Mouse (Mus musculus) kidney, adult 18-20 months (tissue): Measurements from ENCODE around the gene Msx1.

Experiments used
- DNase-seq: peaks from one replicate; pipeline ENCODE4 v3.0.0; 2021

Gene Msx1

DNA sequence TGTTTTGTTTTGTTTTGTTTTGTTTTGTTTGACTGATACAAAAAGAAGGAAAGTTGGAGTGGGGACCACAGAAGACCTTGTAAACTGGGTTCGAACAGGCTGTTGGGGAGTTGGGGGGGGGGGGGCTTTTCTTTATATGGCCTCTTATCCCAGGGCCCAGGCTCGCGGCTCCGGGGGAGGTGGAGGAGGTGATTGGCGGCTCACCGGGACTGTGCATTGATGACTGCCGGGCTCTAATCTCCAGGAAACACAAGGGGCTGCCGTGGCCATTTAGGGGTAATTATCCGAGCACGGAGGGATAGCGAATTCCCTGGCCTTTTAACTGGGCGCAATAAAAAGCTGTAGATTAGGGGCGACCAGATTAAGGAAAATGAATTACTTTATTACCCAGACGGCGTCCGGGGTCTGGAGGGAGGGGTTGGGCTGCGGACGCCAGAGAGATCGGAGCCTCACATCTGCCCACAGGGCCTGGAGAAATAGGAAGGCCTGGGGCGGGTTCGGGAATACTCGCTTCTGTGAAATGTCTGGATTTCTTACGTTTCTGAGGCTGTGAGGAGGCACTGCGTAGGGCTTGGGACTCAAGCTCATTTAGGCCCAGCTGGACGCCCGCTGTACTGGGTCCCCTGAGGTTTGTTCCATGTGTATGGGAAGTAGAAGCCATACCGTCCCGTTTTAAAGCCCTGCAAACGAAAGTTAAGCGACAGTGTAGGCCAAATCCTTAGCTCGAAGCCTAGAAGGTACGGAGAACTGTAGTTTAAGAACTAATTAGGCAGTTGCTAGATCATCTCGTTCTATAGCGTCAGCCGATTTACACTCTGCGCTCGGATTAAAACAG is 1.4 kb upstream of the Msx1 start:
- DNase-seq, result no peak

DNA sequence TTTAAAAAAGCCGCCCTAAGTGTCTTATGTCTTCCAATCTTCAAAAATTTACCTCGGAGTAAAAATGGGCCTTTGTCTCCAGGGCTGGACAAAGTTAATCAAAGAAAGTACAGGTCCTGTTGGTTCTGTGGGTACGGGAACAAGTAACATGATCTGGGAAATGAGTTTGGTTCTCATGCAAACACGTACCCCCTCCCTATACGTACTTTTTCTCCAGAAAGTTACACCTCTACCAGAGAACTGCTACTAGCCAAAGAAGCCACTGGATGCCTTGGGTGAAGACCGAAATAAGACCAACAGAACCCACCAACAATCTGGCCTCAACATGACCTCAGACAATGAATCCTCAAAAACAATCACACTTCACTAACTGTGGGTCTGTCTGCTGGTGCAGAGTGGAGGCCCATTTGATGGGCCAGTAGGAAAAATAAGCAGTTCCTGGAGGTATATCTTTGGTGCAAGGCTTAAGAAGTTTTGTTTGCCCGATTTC is 773 bp upstream of the Msx1 start:
- DNase-seq, result no peak

DNA sequence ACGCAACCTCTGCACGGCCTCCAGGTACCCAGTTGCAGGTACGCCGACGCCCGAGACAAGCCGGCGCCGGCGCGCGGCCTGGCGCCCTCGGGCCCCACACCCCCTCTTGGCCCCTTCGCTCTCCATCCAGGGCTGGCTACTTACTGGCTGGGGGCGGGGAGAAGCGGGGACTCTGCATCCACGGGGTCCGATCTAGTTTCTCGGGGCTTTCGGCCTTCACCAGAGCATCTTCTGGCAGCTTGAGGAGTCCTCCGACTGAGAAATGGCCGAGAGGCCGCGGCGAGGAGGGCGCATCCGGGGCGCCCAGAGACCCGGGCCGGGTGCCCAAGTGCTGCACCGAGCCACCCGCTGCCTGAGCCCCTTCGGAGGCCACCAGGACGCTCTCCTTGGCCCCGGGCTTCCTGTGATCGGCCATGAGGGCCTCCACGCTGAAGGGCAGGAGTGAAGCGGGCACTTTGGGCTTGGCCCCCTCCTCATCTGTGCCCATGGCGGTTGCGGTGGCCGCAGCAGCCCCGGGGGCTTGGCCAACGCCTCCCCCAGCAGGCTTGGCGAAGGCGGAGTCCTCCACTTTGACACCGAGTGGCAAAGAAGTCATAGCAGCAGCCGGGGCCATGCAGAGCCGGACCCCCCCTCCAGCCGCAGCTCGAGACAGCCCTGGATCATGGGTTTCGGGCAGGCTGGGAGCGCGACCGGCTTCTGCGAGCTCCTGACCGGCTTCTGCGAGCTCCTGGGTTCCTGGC is 492 bp downstream of the Msx1 start:
- no peak for DNase-seq

DNA sequence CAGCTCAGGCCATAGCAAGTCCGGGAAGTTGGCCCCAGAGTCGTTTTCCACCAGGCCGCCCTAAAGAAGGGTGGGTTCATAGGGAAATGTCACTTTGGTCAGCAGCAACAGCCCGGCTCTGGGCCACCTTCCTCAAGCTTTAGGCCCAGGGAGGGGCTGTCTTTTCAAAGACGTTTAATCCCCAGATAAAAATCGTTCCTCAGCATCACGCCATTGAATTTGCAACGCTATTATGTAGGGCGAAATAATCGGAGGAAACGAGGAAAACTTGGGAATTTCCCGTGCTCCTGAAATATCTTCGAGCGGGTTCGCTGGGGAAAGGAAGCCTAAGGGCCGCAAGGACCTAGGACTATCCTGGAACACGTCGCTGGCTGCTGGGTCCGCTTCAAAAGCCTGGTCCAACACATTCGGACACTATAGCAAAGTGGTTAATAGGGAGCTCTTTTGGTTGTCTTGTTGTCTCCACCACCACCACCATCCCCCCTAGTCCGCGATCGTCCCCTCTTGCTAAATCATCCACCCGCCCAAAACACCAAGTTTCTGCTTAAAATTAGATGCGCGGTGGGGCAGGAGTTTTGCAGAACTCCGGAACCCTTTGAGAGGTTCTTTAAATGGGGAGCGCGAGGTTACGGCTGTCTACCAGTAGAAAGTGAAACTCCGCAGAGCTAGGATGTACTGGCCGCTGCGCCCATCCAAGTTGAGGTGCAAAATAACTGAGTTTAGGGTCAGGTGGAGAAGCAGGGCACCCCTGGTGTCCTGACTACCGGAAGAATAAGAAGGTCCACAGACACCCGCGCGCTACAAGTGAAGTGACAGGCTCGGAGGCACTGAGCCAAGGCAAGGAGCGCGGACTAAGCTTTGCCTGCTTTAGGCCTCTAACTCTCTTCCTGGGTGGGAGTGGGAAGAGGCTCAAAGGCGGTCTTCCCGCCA is 1.3 kb downstream of the Msx1 start:
- no peak for DNase-seq

DNA sequence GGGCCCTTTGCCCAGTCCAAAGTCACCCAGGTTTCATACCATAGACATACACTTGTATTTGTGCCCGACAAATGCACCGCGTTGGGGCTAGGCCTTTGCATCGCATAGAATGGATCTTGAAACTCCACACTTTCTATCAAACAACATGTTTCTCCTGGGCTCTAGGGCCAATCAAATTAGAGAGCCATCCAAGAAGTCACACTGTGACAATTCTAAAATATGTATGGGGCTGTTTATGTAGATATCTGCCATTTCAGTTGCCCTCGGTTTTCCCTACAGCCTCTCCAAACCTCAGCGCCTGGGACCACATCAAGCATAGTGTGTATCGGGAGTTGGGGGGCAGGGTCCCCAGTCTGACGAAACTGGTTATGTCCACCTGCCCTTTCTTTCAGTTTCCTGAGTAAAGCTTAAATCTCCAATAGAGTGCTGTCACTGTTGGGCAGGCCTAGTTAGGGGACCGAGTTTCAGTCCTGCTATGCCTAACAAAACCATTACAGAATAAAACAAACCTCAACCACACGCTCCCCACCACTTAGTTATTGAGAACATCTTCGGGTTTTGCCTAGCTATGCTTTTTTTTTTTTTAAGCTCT is 2.2 kb downstream of the Msx1 start:
- no peak for DNase-seq

DNA sequence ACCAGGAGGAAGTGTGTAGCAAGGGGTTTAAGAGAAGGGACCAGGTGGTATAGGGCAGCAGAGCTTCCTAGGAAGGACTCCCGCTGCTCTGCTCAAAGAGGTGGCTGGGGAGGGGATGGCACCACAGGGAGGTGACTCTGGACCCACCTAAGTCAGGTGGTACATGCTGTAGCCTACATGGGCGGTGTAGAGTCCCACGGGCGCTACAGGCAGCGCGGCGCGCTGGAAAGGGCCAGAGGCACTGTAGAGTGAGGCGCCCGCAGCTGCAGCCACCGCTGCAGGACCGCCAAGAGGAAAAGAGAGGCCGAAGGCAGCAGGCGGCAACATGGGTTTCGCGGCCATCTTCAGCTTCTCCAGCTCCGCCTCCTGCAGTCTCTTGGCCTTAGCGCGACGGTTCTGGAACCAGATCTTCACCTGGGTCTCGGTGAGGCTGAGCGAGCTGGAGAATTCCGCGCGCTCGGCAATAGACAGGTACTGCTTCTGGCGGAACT is 3.2 kb downstream of the Msx1 start:
- no peak for DNase-seq

DNA sequence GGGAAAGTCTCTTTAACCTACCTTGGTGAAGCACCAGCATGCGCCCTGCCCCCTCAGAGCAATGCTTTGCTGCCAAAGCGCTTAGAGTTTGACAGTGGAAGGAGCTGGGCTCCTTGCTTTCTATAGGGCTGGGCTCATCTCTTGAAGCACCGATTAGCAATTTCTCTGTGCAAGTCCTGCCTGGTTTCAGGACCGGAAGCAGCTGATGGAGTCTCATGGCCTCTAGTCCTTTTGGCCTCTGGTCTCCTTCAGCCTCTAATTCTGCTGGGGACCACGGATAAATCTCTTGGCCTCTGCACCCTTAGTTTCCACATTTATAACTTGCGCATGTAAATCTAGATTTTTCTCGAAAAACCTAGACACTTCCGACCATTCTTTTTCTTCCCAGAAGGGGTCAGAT is 3.7 kb downstream of the Msx1 start:
- DNase-seq, result no peak

DNA sequence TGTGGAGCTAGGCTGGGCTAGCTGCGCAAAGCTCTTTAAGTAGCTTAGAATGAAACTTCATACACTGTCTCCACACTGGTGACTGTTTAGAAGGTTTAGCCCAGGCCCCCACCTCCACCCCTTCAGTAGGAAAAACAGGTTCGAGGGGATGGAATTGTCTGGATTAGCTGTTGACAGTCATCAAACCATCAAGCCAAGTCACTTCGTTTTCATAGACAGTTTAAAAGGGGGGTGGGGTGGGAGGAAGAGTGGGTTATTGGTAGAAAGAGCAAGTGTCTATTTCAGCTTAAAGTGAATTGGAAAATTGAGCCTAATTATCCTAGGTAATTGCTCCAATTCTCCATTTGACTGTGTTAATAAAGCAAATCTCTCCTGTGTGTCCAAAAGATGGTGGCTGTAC is 4.4 kb downstream of the Msx1 start:
- DNase-seq, result no peak

DNA sequence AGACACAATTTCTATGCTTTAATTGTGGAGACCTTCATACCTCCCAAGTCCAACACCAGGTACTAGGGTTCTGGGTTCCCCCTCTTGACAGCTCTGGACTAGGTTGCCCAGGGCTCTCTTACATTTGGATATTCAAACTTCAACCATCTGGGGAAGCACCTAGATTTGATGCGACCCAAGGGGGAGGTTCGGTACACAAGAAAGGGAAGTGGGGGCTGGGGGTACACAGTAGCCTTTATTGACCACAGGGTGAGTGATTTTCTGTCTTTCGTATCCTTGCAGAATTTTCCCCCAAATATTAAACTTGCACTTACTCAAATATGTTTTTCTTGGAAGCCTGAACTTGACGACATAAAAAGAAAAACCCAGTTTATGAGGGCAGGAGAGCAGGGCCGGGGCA is 4.8 kb downstream of the Msx1 start:
- no peak for DNase-seq

DNA sequence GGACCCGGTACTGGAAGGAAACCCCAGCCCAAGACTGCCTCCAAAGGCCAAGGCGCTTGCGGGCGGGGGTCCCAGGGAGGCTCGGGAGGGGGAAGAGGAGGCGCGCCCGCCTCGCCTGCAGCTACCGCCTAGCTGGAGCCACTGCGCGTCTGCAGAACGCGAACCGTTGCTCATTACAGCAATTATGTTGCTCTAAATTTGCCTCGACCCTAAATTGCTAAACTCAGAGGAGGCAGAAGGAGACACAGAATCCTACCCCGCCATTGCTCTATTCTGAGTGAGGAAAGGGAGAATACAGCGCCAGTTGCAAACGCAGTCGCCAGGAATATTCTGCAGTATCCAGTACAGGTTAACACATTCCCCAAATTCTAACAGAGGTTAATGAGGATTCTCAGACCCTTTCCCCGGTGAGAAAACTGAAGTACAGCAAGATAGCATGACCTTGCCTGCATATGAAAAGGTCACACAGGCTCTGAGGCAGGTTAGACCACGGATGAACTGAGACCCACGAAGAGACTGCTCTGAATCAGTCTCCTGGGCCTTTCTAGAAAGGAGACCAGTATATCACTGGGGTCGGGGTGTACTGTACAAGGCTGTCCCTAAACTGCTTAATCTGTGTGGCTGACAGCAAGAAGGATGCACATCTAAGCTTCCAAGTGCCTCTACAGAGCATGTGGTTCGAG is 5.7 kb downstream of the Msx1 start:
- no peak for DNase-seq

DNA sequence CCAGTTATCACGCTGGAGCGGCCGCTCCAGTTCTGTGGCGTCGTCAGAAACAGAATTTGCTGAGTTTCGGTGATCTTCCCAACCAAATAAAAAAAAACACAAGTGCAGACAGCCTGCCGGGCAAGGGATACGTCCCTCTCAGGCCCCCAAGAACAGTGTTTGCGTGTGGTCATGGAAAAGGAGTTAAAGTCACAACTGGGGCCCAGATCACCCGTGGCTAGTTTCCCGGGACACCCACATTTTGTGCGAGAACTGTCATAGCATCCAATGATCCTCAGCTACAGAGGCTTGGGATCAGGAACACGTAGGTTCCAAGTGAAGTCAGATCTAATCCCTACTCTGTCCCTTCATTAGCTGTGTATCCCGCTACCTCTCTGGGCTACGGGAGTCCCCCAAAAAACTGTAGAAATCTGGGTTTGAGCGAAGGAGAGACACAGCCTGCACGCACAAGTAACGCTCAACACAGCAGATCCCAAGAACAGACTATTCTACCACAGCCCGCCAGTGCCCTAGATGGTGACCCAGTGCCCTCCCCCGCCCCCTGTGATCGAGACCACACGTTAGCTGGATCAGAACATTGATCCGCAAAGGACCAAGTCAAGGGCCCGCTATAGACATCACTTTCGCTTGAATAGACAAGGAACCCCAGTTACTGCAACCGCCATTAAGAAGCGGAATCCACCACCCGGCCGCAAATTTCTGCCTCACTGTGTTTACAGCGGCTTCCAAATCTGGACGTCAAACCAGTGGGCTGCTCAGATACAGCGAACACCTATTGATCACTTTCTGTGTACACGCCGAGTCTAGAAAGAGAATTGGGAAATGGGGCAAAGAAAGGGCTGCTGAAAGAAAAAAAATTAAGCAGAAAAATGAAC is 6.5 kb downstream of the Msx1 start:
- DNase-seq, result no peak

DNA sequence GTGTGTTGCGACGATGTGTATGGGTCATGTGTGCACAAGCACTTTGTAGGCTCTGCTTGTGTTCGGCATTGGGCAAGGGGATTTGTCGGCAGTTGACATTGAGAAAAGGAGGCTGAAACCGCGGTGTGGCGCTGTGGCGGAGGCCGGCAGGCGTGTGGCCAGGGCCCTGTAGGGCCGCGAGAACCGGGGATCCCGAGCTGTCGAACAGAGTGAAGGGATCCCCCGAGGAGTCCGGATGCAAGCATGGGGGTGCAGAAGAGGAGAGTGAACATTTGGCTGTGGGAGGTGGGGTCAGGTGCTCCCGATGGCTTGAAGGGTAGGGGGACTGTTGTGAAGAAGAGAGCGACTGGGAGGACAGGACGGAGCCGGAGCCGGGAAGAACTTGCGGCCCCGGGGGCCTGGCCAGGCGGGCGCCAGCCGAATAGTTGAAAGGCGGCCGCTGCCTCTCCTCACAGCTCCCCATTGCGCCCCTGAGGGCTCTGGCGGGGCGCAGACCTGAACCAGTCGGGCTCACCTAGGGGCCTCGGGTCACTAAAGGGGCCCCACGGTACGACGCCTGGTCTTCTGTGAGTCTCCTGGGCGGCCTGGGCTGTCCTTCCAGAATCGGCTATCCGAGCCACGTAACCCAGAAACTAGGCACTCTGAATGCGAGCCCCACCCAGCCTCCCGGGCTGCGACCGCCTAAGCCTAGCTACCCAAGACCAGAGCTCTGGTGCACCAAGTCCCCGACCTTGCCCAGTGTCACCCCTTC is 7.3 kb downstream of the Msx1 start:
- DNase-seq, result no peak

DNA sequence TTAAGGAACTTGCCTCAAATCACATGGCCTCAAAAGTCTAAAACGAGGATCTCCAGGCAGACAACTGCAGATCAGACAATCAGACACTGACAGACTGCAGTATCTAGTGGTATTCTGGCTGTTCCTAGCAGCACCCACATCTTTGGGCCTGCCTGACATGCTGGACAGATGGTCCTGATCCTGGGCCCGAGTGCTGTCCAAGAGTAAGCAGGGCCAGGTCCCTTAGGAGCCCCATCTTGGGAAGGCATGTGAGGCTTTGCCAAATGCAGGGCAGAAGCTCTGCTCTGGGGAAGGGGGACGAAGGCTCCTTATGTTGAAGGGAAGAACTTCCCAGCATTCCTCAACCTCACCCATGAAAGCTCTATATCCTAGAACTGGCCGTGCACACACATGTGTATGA is 8.5 kb downstream of the Msx1 start:
- DNase-seq, result no peak

DNA sequence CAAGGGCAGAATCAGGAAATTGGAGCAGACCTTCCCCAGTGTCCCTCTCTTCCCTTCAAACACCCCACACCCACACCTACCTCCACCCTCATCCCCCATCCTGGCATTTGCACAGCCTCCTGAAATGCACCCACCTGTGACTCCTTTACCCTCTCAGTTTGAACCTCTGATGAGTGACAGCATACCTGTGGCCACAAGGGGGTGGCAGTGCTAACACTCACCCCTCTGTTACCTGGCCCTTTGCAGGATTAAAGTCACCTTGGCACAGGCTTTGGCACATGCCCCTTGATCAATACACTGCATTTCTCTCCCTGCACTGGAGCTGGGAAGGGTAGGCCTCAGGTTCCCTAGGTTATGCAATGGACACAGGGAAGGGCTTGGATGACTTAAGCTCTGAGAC is 10.2 kb downstream of the Msx1 start:
- DNase-seq, result no peak

DNA sequence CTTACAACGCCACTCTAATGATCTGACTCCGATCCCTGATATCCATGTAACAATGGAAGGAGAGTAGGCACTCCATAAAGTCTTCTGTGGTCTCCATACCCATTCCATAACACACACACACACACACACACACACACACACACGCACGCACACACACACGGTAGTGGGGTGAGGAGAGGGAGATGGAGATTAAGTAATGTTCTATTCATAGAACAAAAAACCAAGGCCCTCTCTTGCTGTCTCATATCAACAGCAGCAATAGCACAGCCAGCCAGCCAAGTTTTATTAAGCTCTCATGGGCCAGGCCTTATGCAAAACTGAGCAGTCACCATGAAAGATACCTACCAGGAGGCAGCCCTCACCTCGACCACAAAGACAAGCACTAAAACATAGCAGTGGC is 19.1 kb downstream of the Msx1 start:
- no peak for DNase-seq

DNA sequence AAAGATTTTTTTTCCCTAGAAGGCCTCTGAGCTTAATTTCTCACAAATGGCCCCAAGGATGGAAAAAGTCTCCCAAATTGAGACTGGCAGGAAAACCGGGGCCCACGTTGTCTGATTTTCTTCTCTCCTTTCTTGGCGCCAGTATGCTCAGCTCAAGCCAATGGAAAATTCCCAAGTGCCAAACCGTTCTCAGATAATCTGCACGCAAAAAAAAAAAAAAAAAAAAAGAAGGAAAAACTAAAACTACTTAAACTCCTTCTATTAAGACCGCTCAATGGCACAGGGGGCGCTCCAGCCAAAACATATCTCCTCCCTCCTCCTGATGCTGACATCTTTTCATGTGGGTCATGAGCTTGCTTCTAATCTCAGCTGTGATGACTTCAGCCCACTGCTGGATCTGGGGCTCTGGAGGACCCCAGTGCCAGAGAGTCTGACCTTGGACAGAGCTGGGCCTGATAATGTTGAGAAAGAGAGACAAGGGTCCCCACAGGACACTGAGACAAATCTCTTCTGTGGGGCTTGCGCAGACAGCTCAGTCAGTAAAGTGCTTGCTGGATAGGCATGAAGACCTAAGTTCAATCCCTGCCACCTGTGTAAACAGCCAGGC is 19.8 kb downstream of the Msx1 start:
- no peak for DNase-seq

DNA sequence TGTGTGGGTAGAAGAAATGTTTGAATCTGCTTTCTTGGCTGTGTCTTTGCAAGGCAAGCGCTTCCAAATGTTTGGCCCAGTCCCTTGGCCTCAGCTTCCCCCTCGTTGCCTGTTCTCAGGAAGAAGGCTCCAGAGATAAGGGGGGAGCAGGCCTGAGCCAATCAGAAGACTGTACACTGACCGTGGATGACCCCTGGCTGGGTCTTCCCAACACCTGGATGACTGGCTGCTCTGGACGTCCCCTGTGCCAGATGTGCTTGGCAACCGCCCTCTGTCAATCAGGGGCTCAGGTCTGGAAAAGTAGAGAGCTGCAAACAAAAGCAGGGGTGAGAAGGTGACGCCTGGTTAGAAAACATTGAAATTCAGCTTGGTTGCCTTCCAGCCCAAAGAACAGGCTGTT is 27.1 kb downstream of the Msx1 start:
- no peak for DNase-seq

DNA sequence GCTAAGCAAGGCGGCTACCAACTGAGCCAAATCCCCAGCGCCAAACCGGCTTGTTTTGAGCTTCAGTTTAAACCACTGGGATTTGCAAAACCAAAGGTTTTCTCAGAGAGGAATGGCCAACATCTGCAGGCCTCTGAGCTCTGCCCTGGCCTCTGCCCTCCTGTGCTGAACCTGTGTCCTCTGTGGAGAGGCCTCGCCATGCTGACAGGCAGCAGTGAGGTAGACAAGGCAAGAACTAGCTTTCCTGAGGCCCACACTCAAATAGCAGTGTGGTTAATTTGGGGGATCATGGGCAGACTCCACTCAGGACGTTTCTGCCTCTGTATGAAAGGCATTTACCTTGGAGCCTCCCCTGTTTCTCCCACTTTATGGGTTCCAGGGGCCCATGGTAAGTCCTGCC is 27.6 kb downstream of the Msx1 start:
- DNase-seq, result no peak

DNA sequence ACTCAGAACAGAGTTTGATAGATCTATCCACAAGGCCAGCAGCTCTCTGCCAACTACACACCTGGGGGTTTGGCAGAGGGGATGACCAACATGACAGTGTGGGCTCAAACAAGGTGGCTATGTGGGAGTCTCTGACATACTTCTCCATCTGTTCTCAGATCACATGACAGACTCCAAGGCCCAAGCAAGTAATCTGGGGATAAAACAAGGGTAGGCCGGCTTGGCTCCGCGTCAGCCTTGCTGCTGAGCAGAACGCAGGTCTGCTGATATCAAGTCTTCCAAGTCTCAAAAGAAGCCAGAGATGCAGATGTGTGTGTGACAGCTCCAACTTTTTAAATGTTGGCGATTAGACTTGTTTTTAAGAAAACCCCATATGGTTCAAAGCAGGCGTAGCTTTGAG is 28.7 kb downstream of the Msx1 start:
- DNase-seq, result no peak

DNA sequence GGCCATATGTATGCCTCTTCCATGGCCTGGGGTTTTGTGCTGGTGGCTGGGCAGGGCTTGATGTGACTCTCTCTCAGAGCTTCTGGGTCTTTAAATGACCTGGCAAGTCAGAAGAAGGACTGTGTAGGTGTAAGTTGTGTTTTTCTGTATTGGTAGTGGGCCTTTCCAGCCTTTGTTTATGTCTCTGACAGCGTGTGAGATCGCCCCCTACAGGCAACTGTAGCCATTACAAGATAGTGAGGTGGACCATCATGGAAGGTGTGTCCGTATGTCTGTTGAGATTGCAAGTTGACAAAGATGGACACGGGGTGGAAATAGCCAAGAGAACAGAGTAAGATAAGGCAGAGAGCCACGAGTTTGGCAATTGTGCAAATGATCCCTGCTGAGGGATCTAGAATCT is 32.2 kb downstream of the Msx1 start:
- no peak for DNase-seq
